Mouse (Mus musculus): ENCODE results near the gene Bri3.

DNA sequence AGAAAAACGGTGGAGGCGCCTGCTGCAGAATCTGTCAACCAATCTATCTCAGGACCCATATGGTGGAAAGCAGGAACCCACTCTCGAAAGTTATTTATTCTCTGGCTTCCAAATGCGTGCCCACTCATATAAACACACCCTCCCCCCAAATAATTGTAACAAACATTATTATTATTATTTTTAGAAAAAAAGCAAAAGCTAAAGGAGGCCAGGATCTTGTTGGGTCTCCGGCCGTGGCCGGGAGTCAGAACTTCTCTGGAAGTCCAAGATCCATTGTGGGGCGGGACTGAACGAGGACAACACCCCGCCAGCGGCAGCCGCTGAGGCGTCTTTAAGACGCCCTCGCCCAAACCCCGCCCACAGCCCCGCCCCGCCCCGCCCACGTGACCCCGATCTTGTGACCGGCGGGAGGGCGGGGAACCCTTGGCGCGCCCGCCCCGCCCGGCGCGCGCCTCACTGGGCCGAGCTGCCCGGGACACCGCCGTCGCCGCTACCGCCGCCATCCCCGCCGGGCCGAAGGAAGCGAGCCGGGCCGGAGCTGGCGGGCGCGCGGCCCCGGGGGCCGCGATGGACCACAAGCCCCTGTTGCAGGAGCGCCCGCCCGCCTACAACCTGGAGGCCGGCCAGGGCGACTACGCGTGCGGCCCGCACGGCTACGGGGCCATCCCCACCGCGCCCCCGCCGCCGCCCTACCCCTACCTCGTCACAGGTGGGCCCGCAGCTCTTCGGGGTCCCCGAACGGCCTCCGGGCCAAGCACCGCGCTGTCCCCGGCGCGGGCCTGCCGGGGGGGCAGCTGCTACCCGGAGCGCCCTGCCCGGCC lies 10.8 kb downstream of the Bri3 start:
- TF ChIP-seq GATA1 (IDR thresholded peaks at IDR 0.05; ENCODE audit: low read length) (no peak), TAL1 (IDR thresholded peaks at IDR 0.05; ENCODE audit: low read length) (no peak)

Data from erythroblast, embryonic 14.5 days (primary cell).